Mouse (Mus musculus) lung, embryonic 15.5 days (tissue): ENCODE results near the gene Comt. TPM values are rescaled to one million over a fixed set of nuclear protein-coding genes. Genes with fewer than 3 reads are reported as not detected.

Source experiments
- ATAC-seq: fragments of 200-750 bp; cut with Nextera tagmentation; 2 replicates; pipeline ENCODE4 v1.8.0; 2017; ENCODE audit warnings: moderate number of reproducible peaks, borderline replicate concordance; ENCODE audit not compliant: low FRiP score, low TSS enrichment; ENCODE audit errors: extremely low read depth
- H3K27ac ChIP-seq: fragments of 300-500 bp; sonication (generic); 2 replicates; pipeline ENCODE4 v1.5.1; 2015; ENCODE audit warnings: moderate library complexity, mild to moderate bottlenecking, inconsistent platforms
- H3K27me3 ChIP-seq: fragments of 300-500 bp; sonication (generic); 2 replicates; pipeline ENCODE4 v1.6.1; 2015; ENCODE audit warnings: inconsistent platforms
- H3K36me3 ChIP-seq: fragments of 300-500 bp; sonication (generic); 2 replicates; pipeline ENCODE4 v1.6.1; 2015; ENCODE audit warnings: inconsistent platforms
- H3K4me1 ChIP-seq: fragments of 300-500 bp; sonication (generic); 2 replicates; pipeline ENCODE4 v1.6.1; 2015; ENCODE audit warnings: inconsistent platforms
- H3K4me2 ChIP-seq: fragments of 300-500 bp; sonication (generic); 2 replicates; pipeline ENCODE4 v1.6.1; 2015; ENCODE audit warnings: inconsistent platforms, mild to moderate bottlenecking, moderate library complexity
- H3K4me3 ChIP-seq: fragments of 300-500 bp; sonication (generic); 2 replicates; pipeline ENCODE4 v1.5.1; 2015; ENCODE audit warnings: mild to moderate bottlenecking, inconsistent platforms
- H3K9ac ChIP-seq: fragments of 300-500 bp; sonication (generic); 2 replicates; pipeline ENCODE4 v1.6.1; 2015; ENCODE audit warnings: inconsistent platforms
- H3K9me3 ChIP-seq: fragments of 300-500 bp; sonication (generic); 2 replicates; pipeline ENCODE4 v1.6.1; 2016; ENCODE audit warnings: inconsistent platforms
- WGBS: fragments of 180-500 bp; shearing (Covaris S2); methylation state at CpG from one replicate; pipeline ENCODE4 v1.1.7; 2015; 5-methylcytosine and 5-hydroxymethylcytosine counted together
- polyA plus RNA-seq: library from polyadenylated mRNA; unstranded; fragments of >200 nt; fragmentation: Nextera tagmentation; extraction: Ambion mirVana; gene quantifications from 2 replicates; pipeline ENCODE4 v1.2.1, GENCODE M21; 2015

Comt gene
- polyA plus RNA-seq, 1 experiment from 2014 or later: 122 TPM

DNA sequence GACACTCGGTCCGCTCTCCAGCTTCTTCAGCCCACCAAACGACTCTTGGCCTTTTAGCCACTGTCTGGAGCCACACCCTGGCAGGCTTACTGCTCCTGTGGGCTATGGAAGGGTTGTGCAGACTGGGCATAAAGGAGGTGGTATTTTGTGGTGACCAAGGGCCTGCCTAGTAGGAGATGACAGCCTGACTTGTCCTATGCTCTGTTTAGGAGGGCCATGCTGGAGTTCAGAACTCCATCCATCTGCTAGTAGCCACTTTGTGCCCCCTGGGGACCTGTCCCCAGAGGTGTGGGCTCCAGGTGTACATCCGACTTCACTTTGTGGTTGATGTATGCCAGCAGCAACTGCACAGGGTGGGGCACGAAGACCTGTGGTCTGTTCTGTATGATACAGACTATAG lies 33.1 kb downstream of the Comt start:
- peak overlapping the region; percentile 72 for H3K9ac ChIP-seq
- H3K9me3 ChIP-seq: no peaks in the 10 kb centered on the region
- WGBS: 58% methylated on average over 5 of the region's 5 CpGs
- peak overlapping the region; percentile 63 for H3K4me3 ChIP-seq
- H3K4me2 ChIP-seq: peak overlapping the region; percentile 95
- H3K27me3 ChIP-seq: no peaks in the 10 kb centered on the region
- H3K36me3 ChIP-seq: peaks cover 15% of the 10 kb centered on the region
- peak overlapping the region; percentile 70; the same call in 1 of the 2 replicates for H3K27ac ChIP-seq
- peaks cover 45% of the 10 kb centered on the region for H3K4me1 ChIP-seq
- no peak for ATAC-seq

DNA sequence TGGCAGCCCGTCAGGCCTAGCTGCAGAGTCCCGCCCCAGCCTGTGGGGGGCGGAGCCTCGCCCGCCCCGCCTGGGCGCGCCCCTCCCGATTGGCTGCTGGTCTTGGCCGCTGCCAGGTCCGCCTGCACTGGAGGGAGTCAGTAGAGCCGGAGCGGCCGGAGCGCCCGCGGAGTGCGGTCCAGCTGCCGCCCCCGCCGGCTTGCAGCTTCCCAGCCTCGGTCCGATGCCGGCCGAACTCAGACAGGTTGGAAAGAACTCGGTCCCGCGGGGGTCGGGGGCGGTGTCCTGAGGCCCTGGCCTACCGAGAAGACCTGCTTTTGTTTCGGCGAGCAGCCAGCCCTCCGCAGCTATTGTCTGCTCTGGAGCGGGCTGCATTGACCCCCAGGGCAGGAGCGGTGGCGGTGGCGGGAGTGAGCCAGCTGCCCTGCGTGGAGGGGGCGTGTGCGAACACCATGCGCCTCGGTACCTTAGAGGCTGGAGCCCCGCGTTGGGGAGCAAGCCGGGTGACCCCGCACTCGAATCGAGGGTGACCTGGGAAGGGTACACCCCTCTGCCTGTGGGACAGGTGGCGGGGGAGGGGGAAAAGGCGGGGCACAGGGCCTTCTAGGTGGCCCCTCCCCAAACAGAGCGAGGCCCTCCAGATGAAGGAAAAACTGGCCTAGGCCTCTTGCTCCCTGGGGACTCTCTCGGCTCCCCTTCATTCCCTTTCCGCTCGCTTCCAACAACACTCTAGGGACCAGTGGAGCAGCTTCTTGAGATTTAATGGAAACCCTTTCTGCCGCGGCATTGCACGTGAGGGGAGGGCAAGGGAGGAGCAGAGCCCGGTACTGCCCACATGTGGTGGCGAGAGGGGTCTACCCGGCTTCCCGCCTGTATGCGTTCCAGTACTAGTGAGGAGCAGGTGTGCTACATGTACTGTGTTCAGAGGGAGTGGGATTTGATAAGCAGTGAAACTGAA lies 33.9 kb downstream of the Comt start:
- Histone ChIP-seq H3K9me3 (no peaks in the 10 kb centered on the region), H3K4me1 (peaks cover 54% of the 10 kb centered on the region), H3K4me2 (peak overlapping the region; percentile 95), H3K9ac (peak overlapping the region; percentile 72), H3K27ac (peak overlapping the region; percentile 70), H3K27me3 (no peaks in the 10 kb centered on the region), H3K4me3 (peak overlapping the region; percentile 63), H3K36me3 (peaks cover 6% of the 10 kb centered on the region)
- WGBS: under 1% methylated on average over 62 of the region's 63 CpGs
- ATAC-seq: peak; percentile 79

- Histone ChIP-seq H3K9ac (no peak overlapping the region), H3K4me1 (peaks cover 62% of the 10 kb centered on the region), H3K9me3 (no peaks in the 10 kb centered on the region), H3K36me3 (no peaks in the 10 kb centered on the region), H3K27ac (no peak overlapping the region), H3K4me2 (no peak overlapping the region), H3K27me3 (no peaks in the 10 kb centered on the region), H3K4me3 (no peak overlapping the region)
- 82% methylated on average over 3 of the region's 3 CpGs for WGBS
- no peak for ATAC-seq
Measured at GRCm38 (mm10) chr16:18391728-18392127, 34.9 kb downstream of the Comt start.

DNA sequence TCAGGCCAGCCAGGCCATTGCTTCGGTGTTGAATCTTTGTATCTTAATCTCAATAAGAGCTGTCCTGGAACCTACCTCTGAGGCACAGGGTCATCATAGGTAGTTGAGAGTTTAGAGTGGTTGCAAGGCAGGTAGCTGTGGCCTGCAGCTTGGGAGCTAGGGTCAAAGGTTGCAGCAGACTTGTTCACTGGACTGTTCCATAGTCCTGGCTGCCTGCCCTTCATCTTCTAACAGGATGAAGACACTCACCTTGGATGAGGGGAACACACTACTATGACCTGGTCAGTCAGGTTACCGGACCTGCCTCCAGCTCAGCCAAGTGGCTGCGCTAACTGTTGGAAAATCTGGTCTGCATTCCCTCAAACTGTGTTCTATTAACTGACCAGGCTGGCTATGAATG lies 35.5 kb downstream of the Comt start:
- H3K4me3 ChIP-seq: no peak overlapping the region
- H3K27me3 ChIP-seq: no peaks in the 10 kb centered on the region
- no peak overlapping the region for H3K4me2 ChIP-seq
- no peaks in the 10 kb centered on the region for H3K9me3 ChIP-seq
- H3K9ac ChIP-seq: no peak overlapping the region
- H3K36me3 ChIP-seq: no peaks in the 10 kb centered on the region
- H3K27ac ChIP-seq: no peak overlapping the region
- no peak for ATAC-seq
- peaks cover 57% of the 10 kb centered on the region for H3K4me1 ChIP-seq
- whole genome bisulfite sequencing: 98% methylated on average over 3 of the region's 3 CpGs

DNA sequence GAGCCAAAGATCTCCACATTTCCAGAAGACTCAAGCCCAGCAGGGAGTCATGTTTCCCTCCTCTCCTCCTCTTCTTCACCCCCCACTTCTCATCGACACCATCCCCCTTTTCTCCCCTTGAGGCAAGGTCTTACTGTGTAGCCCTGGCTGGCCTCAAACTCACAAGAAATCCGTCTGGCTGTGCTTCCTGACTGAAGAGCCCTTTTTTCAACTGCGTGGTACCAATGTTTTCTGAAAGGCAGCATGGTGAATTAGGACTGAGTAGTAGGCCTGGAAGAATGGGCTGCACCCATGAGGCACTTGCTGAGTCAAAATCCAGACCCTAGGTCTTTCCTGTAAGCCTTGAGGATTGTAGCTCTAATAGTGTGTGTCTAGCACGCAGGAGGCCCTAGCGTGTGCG lies 36.3 kb downstream of the Comt start:
- peaks cover 49% of the 10 kb centered on the region for H3K4me1 ChIP-seq
- no peak overlapping the region for H3K27ac ChIP-seq
- ATAC-seq: no peak
- no peak overlapping the region for H3K4me2 ChIP-seq
- H3K27me3 ChIP-seq: no peaks in the 10 kb centered on the region
- WGBS: 73% methylated on average over 6 of the region's 6 CpGs
- no peaks in the 10 kb centered on the region for H3K36me3 ChIP-seq
- no peak overlapping the region for H3K4me3 ChIP-seq
- H3K9me3 ChIP-seq: no peaks in the 10 kb centered on the region
- no peak overlapping the region for H3K9ac ChIP-seq

- peaks cover 36% of the 10 kb centered on the region for H3K4me1 ChIP-seq
- no peak overlapping the region for H3K4me3 ChIP-seq
- peak overlapping the region; percentile 60 for H3K27ac ChIP-seq
- H3K36me3 ChIP-seq: no peaks in the 10 kb centered on the region
- H3K4me2 ChIP-seq: no peak overlapping the region
- H3K9ac ChIP-seq: no peak overlapping the region
- WGBS: 74% methylated on average over 14 of the region's 14 CpGs
- H3K27me3 ChIP-seq: no peaks in the 10 kb centered on the region
- H3K9me3 ChIP-seq: no peaks in the 10 kb centered on the region
- ATAC-seq: no peak
Measured at GRCm38 (mm10) chr16:18388583-18389435, 37.8 kb downstream of the Comt start.

GRCm38 (mm10) chr16:18387704-18388582 lies 38.7 kb downstream of the Comt start:
- H3K4me2 ChIP-seq: no peak overlapping the region
- whole genome bisulfite sequencing: 21% methylated on average over 5 of the region's 7 CpGs
- H3K4me3 ChIP-seq: no peak overlapping the region
- no peaks in the 10 kb centered on the region for H3K9me3 ChIP-seq
- peaks cover 36% of the 10 kb centered on the region for H3K4me1 ChIP-seq
- H3K36me3 ChIP-seq: no peaks in the 10 kb centered on the region
- H3K27me3 ChIP-seq: no peaks in the 10 kb centered on the region
- ATAC-seq: no peak
- H3K9ac ChIP-seq: no peak overlapping the region
- H3K27ac ChIP-seq: peak overlapping the region; percentile 60

DNA sequence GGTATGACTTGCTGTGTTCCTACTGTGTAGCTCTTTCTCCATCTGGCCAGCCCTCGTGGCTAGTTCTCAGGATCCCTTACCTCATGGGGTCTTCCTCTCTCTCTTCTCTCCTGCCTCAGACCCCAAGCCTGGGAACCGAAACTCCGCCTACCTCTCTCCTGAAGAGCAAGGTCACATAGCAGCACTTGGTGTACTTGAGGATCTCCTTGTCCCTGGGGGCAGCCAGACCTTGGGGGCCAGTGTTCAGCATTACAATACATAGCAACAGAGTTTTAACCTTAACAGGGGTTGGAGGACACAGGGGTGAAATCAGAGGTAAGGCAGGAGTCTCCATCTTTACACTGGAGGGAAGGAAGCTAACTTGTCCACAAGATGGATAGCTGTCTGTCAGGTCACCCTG lies 39.7 kb downstream of the Comt start:
- 37% methylated on average over 3 of the region's 3 CpGs for WGBS
- H3K9me3 ChIP-seq: no peaks in the 10 kb centered on the region
- no peaks in the 10 kb centered on the region for H3K36me3 ChIP-seq
- no peak for ATAC-seq
- H3K9ac ChIP-seq: no peak overlapping the region
- H3K4me1 ChIP-seq: peaks cover 38% of the 10 kb centered on the region
- no peak overlapping the region for H3K27ac ChIP-seq
- no peak overlapping the region for H3K4me2 ChIP-seq
- H3K27me3 ChIP-seq: no peaks in the 10 kb centered on the region
- no peak overlapping the region for H3K4me3 ChIP-seq

DNA sequence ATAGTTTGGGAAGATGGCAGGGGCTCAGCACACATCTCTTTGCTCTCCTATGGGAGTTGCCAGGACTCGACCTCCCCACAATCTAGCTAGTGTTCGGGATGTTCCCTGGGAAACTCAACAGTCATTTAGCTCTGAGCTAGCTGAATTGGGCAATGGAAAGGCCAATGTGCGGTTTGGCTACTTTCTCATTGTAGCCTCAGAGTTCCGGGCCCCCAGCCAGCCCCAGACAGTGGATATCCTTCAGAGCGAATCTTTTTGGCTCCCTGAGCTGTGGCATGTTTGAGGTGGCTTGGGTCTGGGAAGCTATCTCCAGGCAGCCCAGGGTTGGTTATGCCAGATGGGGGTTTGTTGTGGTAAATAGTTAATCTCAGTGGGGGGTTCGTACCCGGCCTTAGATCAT lies 40.2 kb downstream of the Comt start:
- H3K4me3 ChIP-seq: no peak overlapping the region
- H3K4me1 ChIP-seq: peaks cover 43% of the 10 kb centered on the region
- 70% methylated on average over 7 of the region's 7 CpGs for WGBS
- H3K9ac ChIP-seq: no peak overlapping the region
- ATAC-seq: no peak
- H3K27ac ChIP-seq: no peak overlapping the region
- no peaks in the 10 kb centered on the region for H3K36me3 ChIP-seq
- no peaks in the 10 kb centered on the region for H3K27me3 ChIP-seq
- no peak overlapping the region for H3K4me2 ChIP-seq
- H3K9me3 ChIP-seq: no peaks in the 10 kb centered on the region

GRCm38 (mm10) chr16:18385411-18385810 lies 41.2 kb downstream of the Comt start:
- no peak for ATAC-seq
- H3K4me2 ChIP-seq: no peak overlapping the region
- H3K9ac ChIP-seq: no peak overlapping the region
- no peak overlapping the region for H3K27ac ChIP-seq
- no peaks in the 10 kb centered on the region for H3K27me3 ChIP-seq
- WGBS: 67% methylated on average over 5 of the region's 5 CpGs
- H3K36me3 ChIP-seq: no peaks in the 10 kb centered on the region
- H3K4me3 ChIP-seq: no peak overlapping the region
- H3K4me1 ChIP-seq: peaks cover 46% of the 10 kb centered on the region
- H3K9me3 ChIP-seq: no peaks in the 10 kb centered on the region

- Histone ChIP-seq H3K27ac (no peak overlapping the region), H3K4me1 (peaks cover 48% of the 10 kb centered on the region), H3K9me3 (no peaks in the 10 kb centered on the region), H3K36me3 (no peaks in the 10 kb centered on the region), H3K4me3 (no peak overlapping the region), H3K4me2 (no peak overlapping the region), H3K9ac (no peak overlapping the region), H3K27me3 (no peaks in the 10 kb centered on the region)
- 79% methylated on average over 8 of the region's 8 CpGs for WGBS
- ATAC-seq: no peak
Measured at GRCm38 (mm10) chr16:18384659-18385058, 42.0 kb downstream of the Comt start.
